Mouse (Mus musculus) layer of hippocampus, adult 18-20 months (tissue): ENCODE data around the gene Prr36. TPM values are rescaled to one million over a fixed set of nuclear protein-coding genes. Genes with fewer than 3 reads are reported as not detected.

Source experiments
- DNase-seq, 2 experiments: peaks; one replicate each; pipeline ENCODE4 v3.0.0; 2022; ENCODE audit warnings: low spot score in 2 of 2
- total RNA-seq, 2 experiments: library from RNA; stranded (reverse); gene quantifications; 2 replicates each; pipeline ENCODE4 v1.2.3; 2021

Gene Prr36
- total RNA-seq, 2 experiments from 2014 or later = 38.4 to 41.3 TPM

DNA sequence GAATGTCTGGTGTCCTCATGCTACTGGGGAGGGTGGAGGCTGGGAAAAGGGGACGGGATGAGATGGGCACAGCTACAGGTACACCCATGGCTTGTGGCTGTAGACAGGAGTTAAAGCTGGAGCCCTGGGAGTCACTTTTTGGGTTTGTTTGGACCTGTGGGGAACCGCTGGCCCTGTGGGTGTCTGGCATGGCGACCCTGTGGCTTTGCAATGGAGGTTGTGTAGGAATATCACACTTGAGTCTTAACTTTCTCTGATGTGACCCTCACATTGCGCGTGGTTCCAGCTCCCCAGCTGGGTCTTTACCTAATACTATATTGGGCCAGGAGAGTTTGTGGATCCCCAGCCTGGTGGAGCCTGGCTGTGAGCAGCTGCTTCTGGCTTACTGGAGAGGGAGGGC lies 27.8 kb upstream of the Prr36 start:
- DNase-seq = no peak

GRCm38 (mm10) chr8:4239193-4239890 lies 22.1 kb upstream of the Prr36 start:
- DNase-seq = no peak

- peak; percentile 100 for DNase-seq
Observed at GRCm38 (mm10) chr8:4238434-4239192, 21.4 kb upstream of the Prr36 start, which contains the start of the genes Map2k7 and Gm49320. TSS of gene Map2k7 (plus strand) at chr8:4238740. TSS of gene Gm49320 (plus strand) at chr8:4238865.

DNA sequence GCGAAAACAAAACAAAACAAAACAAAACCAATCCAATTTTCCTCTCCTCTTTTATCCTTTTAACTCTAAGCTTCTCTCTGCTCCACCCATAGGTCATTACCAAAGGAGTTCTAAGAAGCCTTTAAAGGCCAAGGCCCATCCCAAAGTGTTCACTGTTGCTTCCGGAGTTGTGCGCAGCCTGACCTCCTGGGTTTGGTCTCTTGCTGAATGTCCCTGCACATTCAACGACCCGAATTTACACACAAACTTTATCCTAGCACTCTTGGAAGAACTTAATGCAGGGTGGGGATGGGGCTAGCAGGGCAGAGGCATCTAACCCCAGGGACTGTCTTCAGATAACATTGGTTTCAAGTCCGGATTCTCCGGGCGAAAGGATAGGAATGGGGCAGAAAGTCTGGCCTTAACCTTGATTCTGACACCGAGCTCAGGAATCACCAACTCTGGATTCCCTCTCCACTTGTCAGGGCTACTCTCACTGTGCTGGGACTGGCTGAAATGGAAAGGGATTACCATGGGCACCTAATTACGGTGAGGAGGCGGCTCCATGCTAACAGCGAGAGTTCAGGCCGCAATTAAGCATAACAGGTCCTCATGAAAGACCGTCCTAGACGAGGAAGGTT lies 20.7 kb upstream of the Prr36 start:
- DNase-seq = no peak

DNA sequence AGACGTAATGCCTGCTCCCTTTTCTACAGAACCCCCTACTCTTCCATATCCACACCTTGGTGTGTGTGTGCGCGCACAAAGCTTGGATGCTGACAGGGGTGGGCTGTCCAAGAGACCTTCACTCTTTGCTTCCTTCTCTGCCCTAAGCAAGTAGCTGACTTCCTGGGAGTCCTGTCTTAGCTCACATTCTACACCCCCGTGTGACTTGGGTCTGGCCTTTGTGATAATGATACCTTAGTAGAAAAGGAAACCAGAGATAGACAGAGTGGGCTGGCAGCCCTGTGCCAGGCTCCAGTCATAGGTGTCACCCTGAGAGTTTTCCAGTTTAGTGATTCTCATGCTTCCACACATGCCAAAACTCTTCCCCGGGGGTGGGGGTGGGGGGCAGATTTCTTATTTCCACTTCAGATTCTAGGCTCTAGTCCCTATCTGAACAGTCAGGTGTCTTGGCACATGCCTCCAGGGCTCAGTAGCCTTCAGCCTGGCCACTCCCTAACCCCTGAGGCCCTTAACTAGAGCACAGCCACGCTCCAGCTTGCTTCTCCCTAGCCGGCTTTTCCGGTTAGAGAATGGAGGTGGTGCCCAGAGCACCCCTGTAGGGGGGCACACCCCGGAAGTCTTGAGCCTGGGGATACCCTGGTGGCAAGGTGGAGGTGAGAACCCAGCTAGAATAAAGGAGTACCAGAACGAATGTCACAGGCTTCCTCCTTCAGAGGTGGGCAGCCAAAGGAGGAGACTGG lies 13.5 kb upstream of the Prr36 start:
- no peak for DNase-seq

DNA sequence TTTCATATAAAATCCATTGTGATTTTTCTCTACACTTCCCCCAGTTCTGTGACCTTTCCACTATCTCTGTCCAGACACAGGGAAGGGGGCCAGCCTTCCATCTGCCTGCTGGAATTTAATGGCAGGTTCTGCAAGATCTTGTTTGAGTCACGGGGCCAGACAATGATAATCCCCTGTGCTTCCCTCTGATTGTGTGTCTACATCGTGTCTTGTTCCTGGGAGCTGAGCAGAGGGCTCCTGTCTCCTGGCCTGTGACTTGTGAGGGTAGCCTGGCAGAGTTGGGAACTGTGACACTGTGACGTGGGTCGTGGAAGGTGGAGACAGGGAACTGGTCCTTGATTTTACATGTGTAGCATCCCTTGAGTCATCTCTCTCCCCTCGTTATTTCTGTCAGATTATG lies 12.5 kb upstream of the Prr36 start:
- DNase-seq = no peak

DNA sequence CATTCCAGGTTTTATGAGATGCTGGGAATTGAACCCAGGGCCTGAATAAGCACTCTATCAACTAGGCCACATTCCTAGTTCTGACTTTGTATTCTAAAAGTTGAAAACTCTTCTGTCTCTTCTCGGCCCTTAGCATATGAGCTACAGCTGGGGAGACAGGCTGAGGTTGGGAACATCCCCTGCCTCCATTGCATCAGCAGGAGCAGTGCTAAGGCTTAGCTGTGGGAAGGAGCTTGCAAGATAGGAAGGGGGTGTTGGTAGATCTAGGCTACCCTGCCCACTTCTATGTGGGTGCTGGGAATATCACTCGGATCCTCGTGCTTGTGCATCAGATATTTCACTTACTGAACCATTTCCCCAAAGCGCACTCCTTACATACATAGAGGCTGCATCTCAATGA lies 10.7 kb upstream of the Prr36 start:
- DNase-seq = no peak

- DNase-seq = no peak
Observed at GRCm38 (mm10) chr8:4226739-4227347, 9.6 kb upstream of the Prr36 start, which contains the start of gene Lrrc8e. TSS of gene Lrrc8e (plus strand) at chr8:4226827.

- DNase-seq = no peak
Observed at GRCm38 (mm10) chr8:4226323-4226722, 9.1 kb upstream of the Prr36 start.

- no peak for DNase-seq
Observed at GRCm38 (mm10) chr8:4222059-4222458, 4.8 kb upstream of the Prr36 start.

- no peak for DNase-seq
Observed at GRCm38 (mm10) chr8:4219617-4220016, 2.4 kb upstream of the Prr36 start.

- no peak for DNase-seq
Observed at GRCm38 (mm10) chr8:4216296-4216695, 963 bp downstream of the Prr36 start.

DNA sequence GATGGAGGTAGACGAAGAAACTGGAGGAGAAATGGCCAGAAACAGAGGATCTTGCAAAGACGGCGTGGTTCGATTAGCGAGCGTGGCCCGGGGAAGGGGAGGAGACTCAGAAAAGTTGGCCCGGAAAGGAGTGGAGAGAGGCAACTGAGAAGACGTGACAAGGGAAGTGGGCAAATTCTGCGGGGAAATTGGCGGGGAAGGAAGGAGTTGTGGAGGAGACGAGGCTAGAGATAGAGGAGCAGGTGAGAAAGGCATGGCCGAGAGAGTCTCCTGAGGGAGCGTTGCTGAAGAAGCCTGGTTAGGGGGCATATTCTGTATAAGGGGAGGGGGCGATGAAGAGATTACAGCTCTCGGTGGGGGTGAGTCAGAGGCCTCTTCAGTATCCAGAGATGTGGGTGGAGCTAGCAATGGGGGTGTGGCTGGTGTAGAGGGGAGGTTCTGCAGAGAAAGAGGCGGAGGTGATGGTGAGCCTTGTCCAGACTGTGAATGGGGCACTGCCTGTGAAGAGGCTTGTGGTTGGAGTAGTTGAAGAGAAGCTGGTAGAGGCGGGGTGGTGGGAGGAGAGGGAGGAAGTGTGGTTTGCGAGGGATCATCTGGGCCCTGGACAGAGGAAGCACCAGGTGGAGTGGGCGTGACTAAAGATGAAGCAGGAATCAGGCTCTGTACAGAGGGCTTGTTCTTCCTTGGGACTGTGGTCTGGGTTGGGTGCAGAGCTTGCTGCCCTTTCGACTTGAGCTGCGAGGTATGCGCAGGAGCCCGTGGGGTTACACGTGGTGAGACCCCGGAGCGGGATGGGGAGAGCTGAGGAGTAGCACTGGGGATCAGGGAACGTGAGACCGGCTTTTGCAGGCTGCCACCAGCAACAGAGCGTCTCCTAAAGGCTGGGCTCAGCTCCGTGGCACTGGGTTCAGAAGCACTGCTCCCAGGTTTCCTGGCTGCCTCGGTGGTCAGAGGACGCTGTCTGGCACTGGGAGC lies 3.0 kb downstream of the Prr36 start:
- no peak for DNase-seq

DNA sequence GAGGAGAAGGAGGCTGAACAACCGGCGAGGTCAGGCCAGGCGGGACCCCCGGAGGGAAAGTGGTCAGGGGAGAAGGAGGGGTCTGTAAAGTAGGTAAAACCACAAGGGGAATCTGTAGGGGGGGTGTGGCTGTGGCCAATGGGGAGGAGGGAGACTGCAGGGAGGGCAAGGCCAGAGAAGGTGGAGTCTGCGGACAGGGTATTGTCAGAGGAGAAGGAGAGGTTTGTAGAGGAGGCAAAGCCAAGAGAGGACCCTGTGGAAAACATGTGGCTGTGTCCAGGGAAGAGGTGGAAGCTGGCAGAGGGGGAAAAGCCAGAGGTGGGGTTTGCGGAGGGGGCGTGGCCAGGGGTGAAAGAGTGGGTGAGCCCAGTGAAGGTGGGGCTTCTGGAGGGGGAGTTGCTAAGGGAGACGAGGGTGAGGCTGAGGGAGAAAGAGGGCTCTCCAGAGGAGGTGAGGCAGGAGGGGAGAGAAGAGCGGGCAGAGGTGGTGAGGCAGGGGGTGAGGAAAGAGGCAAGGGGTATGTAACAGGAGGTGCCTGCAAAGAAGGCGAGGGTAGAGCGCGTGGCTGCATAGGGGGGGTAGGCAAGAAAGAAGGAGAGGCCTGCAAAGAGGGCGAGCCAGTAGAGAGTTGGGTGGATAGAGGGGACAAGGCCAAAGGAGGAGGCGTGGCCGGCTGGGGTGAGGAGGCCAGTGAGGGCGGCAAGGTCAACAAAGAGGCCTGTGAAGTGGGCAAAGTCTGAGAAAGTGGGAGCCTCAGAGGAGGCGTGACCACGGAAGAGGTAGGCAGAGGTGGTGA lies 3.9 kb downstream of the Prr36 start:
- DNase-seq = no peak

DNA sequence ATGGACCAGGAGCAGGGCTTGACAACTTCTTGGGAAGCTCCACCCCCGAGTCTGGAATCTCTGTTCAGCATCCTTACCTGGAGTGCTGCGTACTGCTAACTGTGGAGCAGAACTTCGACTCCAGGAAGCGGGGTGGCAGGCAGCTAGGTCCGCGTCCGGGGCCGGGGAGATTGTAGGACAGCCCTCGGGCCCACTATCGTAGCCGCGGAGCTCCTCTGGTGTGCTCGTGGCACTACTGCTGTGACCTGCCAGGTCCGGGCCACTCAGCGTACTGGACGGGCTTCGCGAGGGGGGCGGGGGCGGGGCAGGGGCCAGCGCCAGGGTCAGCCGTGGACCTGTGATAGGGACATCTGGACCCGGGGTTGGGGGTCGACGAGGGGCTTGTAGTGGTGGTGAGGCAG lies 4.5 kb downstream of the Prr36 start:
- DNase-seq = no peak

DNA sequence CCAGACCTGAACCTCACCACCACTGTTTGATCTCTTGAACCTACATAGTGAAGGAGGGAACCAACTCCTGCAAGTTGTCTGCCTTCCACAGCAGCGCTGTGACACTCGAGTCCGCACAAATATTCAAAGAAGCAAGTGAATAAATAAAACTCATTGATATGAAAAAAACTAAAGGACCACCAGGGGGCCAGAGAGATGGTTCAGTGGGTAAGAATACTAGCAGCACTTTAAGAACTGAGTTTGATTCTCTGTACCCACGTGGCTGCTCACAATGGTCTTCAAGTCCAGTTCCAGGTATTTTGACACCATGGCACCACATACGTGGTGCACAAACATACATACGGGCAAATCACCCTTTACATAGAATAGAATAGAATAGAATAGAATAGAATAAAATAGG lies 6.2 kb downstream of the Prr36 start:
- DNase-seq = no peak

DNA sequence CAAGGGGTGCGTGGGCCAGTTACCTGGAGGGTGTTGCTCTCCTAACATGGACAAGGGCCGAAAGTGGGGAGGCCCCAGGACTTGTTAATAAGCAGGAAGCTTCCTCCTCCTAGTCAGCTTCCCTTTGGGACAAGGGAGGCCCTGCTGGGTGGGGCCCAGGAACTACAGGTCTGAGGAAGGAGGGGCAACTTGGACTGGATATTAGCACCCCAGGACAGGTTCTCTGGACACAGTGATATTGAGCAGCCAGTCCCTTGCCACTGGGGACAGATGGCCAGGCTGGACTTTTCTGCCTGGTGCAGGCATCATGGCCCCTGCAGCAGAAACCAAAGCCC lies 10.3 kb downstream of the Prr36 start:
- no peak for DNase-seq

DNA sequence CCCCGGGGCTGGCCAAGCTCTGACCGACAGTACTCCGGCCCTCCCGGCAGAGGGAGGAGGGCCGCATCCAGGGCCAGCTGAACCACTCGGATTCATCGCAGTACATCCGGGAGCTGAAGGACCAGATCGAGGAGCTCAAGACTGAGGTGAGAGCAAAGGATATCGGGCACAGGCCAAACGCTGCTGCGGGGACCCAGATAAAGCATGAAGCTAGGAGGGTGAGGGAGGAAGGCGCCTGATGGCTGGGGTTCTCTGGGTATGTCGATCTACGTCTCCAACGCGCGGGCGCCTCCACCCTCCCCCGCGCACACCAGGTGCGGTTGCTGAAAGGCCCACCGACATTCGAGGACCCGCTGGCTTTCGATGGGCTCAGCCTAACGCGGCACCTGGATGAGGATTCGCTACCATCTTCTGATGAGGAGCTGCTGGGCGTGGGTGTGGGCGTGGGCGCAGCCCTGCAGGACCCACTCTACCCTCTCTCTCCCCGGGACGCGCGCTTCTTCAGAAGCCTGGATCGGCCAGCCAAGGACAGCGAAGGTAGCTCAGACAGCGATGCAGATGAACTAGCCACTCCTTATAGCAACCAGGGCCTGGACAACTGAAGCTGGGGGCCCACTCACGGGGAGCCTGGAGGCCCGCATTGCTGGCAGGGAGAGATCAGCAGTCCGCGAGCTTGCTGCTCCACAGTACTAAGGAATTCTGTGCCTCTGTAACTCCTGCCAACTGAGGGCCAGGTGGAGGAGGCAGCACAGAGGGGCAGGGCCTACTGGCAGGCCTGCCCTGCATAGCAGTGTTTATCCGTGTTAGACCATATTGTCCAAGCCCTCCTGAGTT lies 10.9 kb downstream of the Prr36 start:
- no peak for DNase-seq
